24 mouse cellular contexts compared by ENCODE assay signal in the genomic region with DNA sequence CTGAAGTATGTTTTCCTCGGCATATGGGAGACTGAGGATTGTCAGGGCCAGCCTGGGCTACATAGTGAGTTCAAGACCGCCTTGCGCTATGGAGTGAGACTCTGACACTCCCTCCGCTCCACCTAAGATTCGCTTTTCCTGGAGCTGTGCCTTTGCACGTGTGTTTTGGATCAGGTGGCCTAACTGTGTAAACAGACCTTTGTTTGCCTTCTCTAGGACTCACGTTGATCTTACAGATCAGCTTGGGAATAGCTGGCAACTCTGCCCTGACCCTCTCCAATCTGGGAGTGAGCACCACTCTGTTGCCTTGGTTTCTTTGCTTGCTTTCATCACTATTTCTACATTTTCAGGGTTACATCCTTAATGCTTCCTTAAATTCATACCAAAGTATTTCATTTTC.
DNase-seq lines count a peak whose midpoint lies in the region; ATAC-seq and TF ChIP-seq lines count a peak whose summit lies in the region.
"Had no signal": no experiment of that assay in that cellular context is flagged by ENCODE, and none has a peak within 500 bp of the region (broad histone marks: within the 10 kb centered on the region; RNA-seq: fewer than 3 reads in every experiment).

No protein-coding gene starts in this region.

- no peaks in the 10 kb centered on the region for H3K36me3 ChIP-seq in liver, embryonic 14.5 days (replicated peaks; ENCODE audit: control insufficient read depth, insufficient read depth, low read depth)
- no peaks in the 10 kb centered on the region for H3K36me3 ChIP-seq in liver, embryonic 11.5 days (ENCODE audit: control insufficient read depth, insufficient read depth, low read length)
- no peaks in the 10 kb centered on the region for H3K36me3 ChIP-seq in lung, embryonic 15.5 days
- H3K36me3 ChIP-seq: hindbrain, embryonic 10.5 days; midbrain, embryonic 13.5 days had no signal

- DNase-seq in liver, embryonic 14.5 days (ENCODE audit: low read depth in 3 of 3, low spot score in 3 of 3) = no peak
- DNase-seq in liver, embryonic 11.5 days (ENCODE audit: low spot score) = no peak
- DNase-seq in lung, postnatal 36 days = peak; percentile 51
- peak; percentile 9 for DNase-seq in yolk sac, embryonic 10.5 days (ENCODE audit: low spot score)
- DNase-seq in right cerebral cortex, adult 18-20 months = no peak
- DNase-seq in cerebellum, adult 11 months = no peak
- DNase-seq: adrenal gland, postnatal 10 days; cerebellum, adult 9-10 months; cerebellum, postnatal 36 days; gastrocnemius, postnatal 10 days; heart, postnatal 14 days; kidney, adult 2 months; kidney, postnatal 4 days; layer of hippocampus, postnatal 36 days; left cerebral cortex, postnatal 4 days; right cerebral cortex, postnatal 14 days had no signal

- 64% methylated on average over 7 of the region's 7 CpGs for WGBS in liver, embryonic 14.5 days (ENCODE audit: insufficient replicate concordance)
- WGBS in liver, embryonic 11.5 days = 71% methylated on average over 7 of the region's 7 CpGs
- 54% methylated on average over 7 of the region's 7 CpGs for WGBS in lung, embryonic 15.5 days

- H3K9ac ChIP-seq in liver, embryonic 14.5 days (replicated peaks) = no peak overlapping the region
- H3K9ac ChIP-seq in liver, embryonic 11.5 days (ENCODE audit: low read depth, low read length) = no peak overlapping the region
- H3K9ac ChIP-seq in lung, embryonic 15.5 days = no peak overlapping the region
- H3K9ac ChIP-seq: forebrain, embryonic 13.5 days; midbrain, embryonic 13.5 days had no signal

- H3K4me2 ChIP-seq in liver, embryonic 14.5 days (ENCODE audit: low read depth) = no peak overlapping the region
- no peak overlapping the region for H3K4me2 ChIP-seq in liver, embryonic 11.5 days
- H3K4me2 ChIP-seq in lung, embryonic 15.5 days = no peak overlapping the region
- H3K4me2 ChIP-seq: forebrain, embryonic 13.5 days; midbrain, embryonic 13.5 days had no signal

- H3K27me3 ChIP-seq in liver, embryonic 14.5 days (ENCODE audit: control insufficient read depth, insufficient read depth, low read length) = no peaks in the 10 kb centered on the region
- H3K27me3 ChIP-seq in liver, embryonic 11.5 days (replicated peaks; ENCODE audit: control insufficient read depth, insufficient read depth, low read length) = no peaks in the 10 kb centered on the region
- H3K27me3 ChIP-seq in lung, embryonic 15.5 days = no peaks in the 10 kb centered on the region
- H3K27me3 ChIP-seq: forebrain, embryonic 13.5 days; midbrain, embryonic 13.5 days had no signal

- no peak for TF ChIP-seq CTCF in liver, embryonic 14.5 days (IDR thresholded peaks at IDR 0.05; ENCODE audit: low read depth)

- no peak overlapping the region for H3K4me3 ChIP-seq in liver, embryonic 14.5 days (ENCODE audit: insufficient read depth in 1 of 2, low read depth in 2 of 2, low read length in 2 of 2)
- no peak overlapping the region for H3K4me3 ChIP-seq in liver, embryonic 11.5 days (ENCODE audit: low read depth, low read length)
- no peak overlapping the region for H3K4me3 ChIP-seq in lung, embryonic 15.5 days
- H3K4me3 ChIP-seq: forebrain, embryonic 13.5 days; hindbrain, embryonic 10.5 days; midbrain, embryonic 13.5 days had no signal

- no peak overlapping the region for H3K27ac ChIP-seq in liver, embryonic 14.5 days
- no peak overlapping the region for H3K27ac ChIP-seq in liver, embryonic 11.5 days (ENCODE audit: low read depth, low read length)
- no peak overlapping the region for H3K27ac ChIP-seq in lung, embryonic 15.5 days
- H3K27ac ChIP-seq: forebrain, embryonic 13.5 days; hindbrain, embryonic 10.5 days; kidney, postnatal 0 days; macrophage; midbrain, embryonic 13.5 days had no signal

- peak; percentile 18; the same call in 1 of the 2 replicates for ATAC-seq in liver, embryonic 14.5 days (ENCODE audit: insufficient read depth)
- no peak for ATAC-seq in liver, embryonic 11.5 days (replicated peaks; ENCODE audit: low FRiP score)
- ATAC-seq in lung, embryonic 15.5 days (ENCODE audit: borderline replicate concordance, extremely low read depth, low FRiP score, low TSS enrichment) = peak; percentile 62; the same call in 1 of the 2 replicates
- ATAC-seq: forebrain, embryonic 13.5 days; hindbrain, embryonic 16.5 days; midbrain, embryonic 13.5 days; Patski had no signal

- H3K9me3 ChIP-seq in liver, embryonic 14.5 days (ENCODE audit: control insufficient read depth, low read length) = no peaks in the 10 kb centered on the region
- no peaks in the 10 kb centered on the region for H3K9me3 ChIP-seq in liver, embryonic 11.5 days (ENCODE audit: control insufficient read depth, low read length)
- no peaks in the 10 kb centered on the region for H3K9me3 ChIP-seq in lung, embryonic 15.5 days
- H3K9me3 ChIP-seq: forebrain, embryonic 13.5 days; hindbrain, embryonic 10.5 days; midbrain, embryonic 13.5 days had no signal

- no peak for TF ChIP-seq EP300 in liver, embryonic 14.5 days (IDR thresholded peaks at IDR 0.05; ENCODE audit: low read depth)

- no peaks in the 10 kb centered on the region for H3K4me1 ChIP-seq in liver, embryonic 14.5 days (replicated peaks; ENCODE audit: control insufficient read depth in 2 of 2, insufficient read depth in 2 of 2, low read length in 1 of 2)
- no peaks in the 10 kb centered on the region for H3K4me1 ChIP-seq in liver, embryonic 11.5 days (replicated peaks; ENCODE audit: control insufficient read depth, insufficient read depth, low read length)
- 0 out of 2 replicates have a peak, but pooled peaks cover 2% of the 10 kb centered on the region for H3K4me1 ChIP-seq in lung, embryonic 15.5 days
- H3K4me1 ChIP-seq: hindbrain, embryonic 10.5 days had no signal

Comparison
In these comparisons a context has a peak if more than half of its experiments do, and no peak if none do; other contexts are left out.
1. DNase-seq: peak in lung, postnatal 36 days (single experiment) and yolk sac, embryonic 10.5 days (single experiment); none in liver, embryonic 14.5 days (0 of 3), liver, embryonic 11.5 days (single experiment), right cerebral cortex, adult 18-20 months (single experiment) and cerebellum, adult 11 months (single experiment).